Mouse (Mus musculus) lung, postnatal 0 days (tissue): ENCODE measurements around the gene Gm45753. TPM values are rescaled to one million over a fixed set of nuclear protein-coding genes. Genes with fewer than 3 reads are reported as not detected.

Experiments used
- ATAC-seq: fragments of 200-750 bp; cut with Nextera tagmentation; 2 replicates; pipeline ENCODE4 v1.8.0; 2017; ENCODE audit warnings: moderate library complexity
- DNase-seq: peaks from one replicate; pipeline ENCODE4 v3.0.0-alpha.2; 2016; ENCODE audit warnings: low spot score
- H3K27ac ChIP-seq: fragments of 300-500 bp; sonication (generic); 2 replicates; pipeline ENCODE4 v1.5.1; 2014; ENCODE audit warnings: antibody characterized with exemption, mild to moderate bottlenecking, low read length, mixed read lengths
- H3K27me3 ChIP-seq: fragments of 300-500 bp; sonication (generic); replicated peaks from 2 replicates; pipeline ENCODE4 v1.6.1; 2014; ENCODE audit warnings: low read length, mixed read lengths; ENCODE audit not compliant: insufficient read depth
- H3K36me3 ChIP-seq: fragments of 300-500 bp; sonication (generic); 2 replicates; pipeline ENCODE4 v1.6.1; 2014; ENCODE audit warnings: low read length, mixed read lengths; ENCODE audit not compliant: insufficient read depth
- H3K4me1 ChIP-seq: fragments of 300-500 bp; sonication (generic); 2 replicates; pipeline ENCODE4 v1.6.1; 2014; ENCODE audit warnings: antibody characterized with exemption, low read depth, low read length, mixed read lengths; ENCODE audit not compliant: insufficient read depth
- H3K4me2 ChIP-seq: fragments of 300-500 bp; sonication (generic); replicated peaks from 2 replicates; pipeline ENCODE4 v1.6.1; 2014; ENCODE audit warnings: low read depth, mild to moderate bottlenecking, low read length, moderate library complexity, mixed read lengths
- H3K4me3 ChIP-seq: fragments of 300-500 bp; sonication (generic); 2 replicates; pipeline ENCODE4 v1.5.1; 2014; ENCODE audit warnings: low read depth, low read length
- H3K9ac ChIP-seq: fragments of 300-500 bp; sonication (generic); replicated peaks from 2 replicates; pipeline ENCODE4 v1.6.1; 2014; ENCODE audit warnings: low read depth, mild to moderate bottlenecking
- H3K9me3 ChIP-seq: fragments of 300-500 bp; sonication (generic); 2 replicates; pipeline ENCODE4 v1.6.1; 2016; ENCODE audit warnings: low read length, mixed read lengths
- CTCF ChIP-seq: IDR thresholded peaks from 2 replicates; pipeline ENCODE4 v1.5.1; 2016; ENCODE audit warnings: antibody characterized with exemption, mild to moderate bottlenecking
- EP300 ChIP-seq: IDR thresholded peaks from 2 replicates; pipeline ENCODE4 v1.6.1; 2016; ENCODE audit warnings: antibody characterized with exemption, mild to moderate bottlenecking, control low read depth
- WGBS: fragments of 180-500 bp; shearing (Covaris S2); extraction: QIAGEN DNeasy Blood & Tissue Kit; methylation state at CpG from one replicate; pipeline ENCODE4 v1.1.7; 2014; 5-methylcytosine and 5-hydroxymethylcytosine counted together
- polyA plus RNA-seq: library from polyadenylated mRNA; unstranded; fragments of >200 nt; fragmentation: Nextera tagmentation; extraction: Ambion mirVana; gene quantifications from 2 replicates; pipeline ENCODE4 v1.2.1, GENCODE M21; 2015

Gene Gm45753
- polyA plus RNA-seq, 1 experiment from 2014 or later, result 0.05 TPM

DNA sequence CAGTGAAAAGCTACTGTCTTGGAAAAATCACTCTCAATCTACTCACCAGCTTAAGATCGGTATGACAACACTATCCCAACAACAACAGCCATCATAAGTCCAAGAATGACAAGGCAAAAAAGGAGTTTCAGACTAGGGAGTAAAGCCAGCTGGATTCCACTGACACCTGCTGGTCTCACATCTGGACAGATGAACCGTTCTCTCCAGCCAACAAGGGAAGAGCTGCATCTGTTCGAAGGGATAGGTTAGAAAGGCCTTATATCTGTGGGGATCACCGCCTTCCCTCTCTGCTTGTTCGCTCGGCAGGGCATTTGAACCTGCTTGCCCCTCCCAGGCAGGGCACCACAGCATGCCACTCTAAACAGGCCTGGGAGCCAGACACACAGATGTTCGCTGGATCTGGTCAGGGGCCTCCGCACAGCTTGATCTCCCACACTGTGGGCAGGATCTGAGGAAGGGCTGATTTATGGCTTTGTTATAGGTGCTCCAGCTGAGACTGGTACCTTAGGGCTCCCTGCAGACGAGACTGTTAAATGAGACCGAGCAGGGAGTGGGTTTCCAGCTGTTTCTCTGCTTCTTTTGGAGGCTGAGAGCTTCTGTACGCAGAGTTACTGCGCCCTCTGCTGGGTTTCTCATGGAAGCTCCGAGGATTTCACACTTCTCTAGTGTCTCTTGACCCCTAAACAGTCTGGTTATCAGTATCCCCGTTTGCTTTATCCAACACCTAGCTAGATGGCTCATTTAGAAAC lies 71.9 kb downstream of the Gm45753 start:
- 20% methylated on average over 14 of the region's 14 CpGs for WGBS
- DNase-seq (peak; percentile 77), ATAC-seq (peak; percentile 67)
- no peak overlapping the region for H3K27ac ChIP-seq
- H3K4me2 ChIP-seq, result no peak overlapping the region
- H3K9me3 ChIP-seq, result no peaks in the 10 kb centered on the region
- peak; percentile 77 for TF ChIP-seq CTCF
- no peak for TF ChIP-seq EP300
- H3K27me3 ChIP-seq, result no peaks in the 10 kb centered on the region
- no peaks in the 10 kb centered on the region for H3K36me3 ChIP-seq
- no peak overlapping the region for H3K9ac ChIP-seq
- no peaks in the 10 kb centered on the region for H3K4me1 ChIP-seq
- no peak overlapping the region for H3K4me3 ChIP-seq

DNA sequence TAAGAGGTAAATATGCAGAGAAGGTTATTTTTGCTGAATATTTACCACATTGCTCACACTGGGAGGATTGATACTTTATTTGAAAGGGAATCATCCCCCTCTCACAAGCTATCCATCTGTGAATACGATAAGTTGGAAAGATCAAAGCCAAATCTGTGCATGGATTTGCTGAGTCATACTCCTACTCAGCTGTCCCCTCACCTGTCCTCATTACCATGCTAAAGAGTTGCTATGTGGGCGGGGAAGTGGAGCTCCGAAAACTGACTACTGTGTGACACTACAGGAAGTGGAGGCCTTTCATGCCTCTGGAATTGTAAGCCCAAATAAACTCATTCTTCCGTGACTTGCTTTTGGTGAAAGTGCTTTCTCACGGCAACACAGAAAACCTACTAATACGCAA lies 73.0 kb downstream of the Gm45753 start:
- TF ChIP-seq EP300, result no peak
- TF ChIP-seq CTCF, result no peak
- no peaks in the 10 kb centered on the region for H3K27me3 ChIP-seq
- H3K4me3 ChIP-seq, result no peak overlapping the region
- ATAC-seq (no peak), DNase-seq (no peak)
- no peaks in the 10 kb centered on the region for H3K4me1 ChIP-seq
- H3K36me3 ChIP-seq, result no peaks in the 10 kb centered on the region
- H3K4me2 ChIP-seq, result no peak overlapping the region
- no peaks in the 10 kb centered on the region for H3K9me3 ChIP-seq
- WGBS, result 78% methylated on average over 6 of the region's 6 CpGs
- H3K9ac ChIP-seq, result no peak overlapping the region
- no peak overlapping the region for H3K27ac ChIP-seq

GRCm38 (mm10) chr8:45233256-45233655 lies 75.0 kb downstream of the Gm45753 start:
- no peak for DNase-seq

More at GRCm38 (mm10) chr8:45233256-45233655, 75.0 kb downstream of the Gm45753 start:
- Histone ChIP-seq H3K4me1 (no peaks in the 10 kb centered on the region), H3K27me3 (no peaks in the 10 kb centered on the region), H3K9me3 (no peaks in the 10 kb centered on the region), H3K9ac (no peak overlapping the region), H3K4me3 (no peak overlapping the region), H3K36me3 (no peaks in the 10 kb centered on the region), H3K4me2 (no peak overlapping the region), H3K27ac (no peak overlapping the region)
- no peak for ATAC-seq
- WGBS, result 51% methylated on average over 3 of the region's 3 CpGs
- no peak for TF ChIP-seq EP300
- no peak for TF ChIP-seq CTCF

Other genes starting within 250 kb of the Gm45753 start
- not detected in 2 replicates for gene Mtnr1a, start 239.3 kb downstream of the Gm45753 start, polyA plus RNA-seq
- gene F11, start 46.4 kb downstream of the Gm45753 start, polyA plus RNA-seq, result not detected in 2 replicates
- 0.15 and 0.25 TPM in 2 replicates for gene Klkb1, start 13.6 kb downstream of the Gm45753 start, polyA plus RNA-seq
- 13.2 and 13.6 TPM in 2 replicates for gene Cyp4v3, start 24.8 kb upstream of the Gm45753 start, polyA plus RNA-seq
- gene Fam149a, start 73.8 kb upstream of the Gm45753 start, polyA plus RNA-seq, result 7.3 and 8.4 TPM in 2 replicates
- 6.3 and 7.3 TPM in 2 replicates for gene Tlr3, start 102.6 kb upstream of the Gm45753 start, polyA plus RNA-seq
- gene Sorbs2, start 199.3 kb upstream of the Gm45753 start, polyA plus RNA-seq, result 5.8 and 7.0 TPM in 2 replicates